Mouse (Mus musculus) neural tube, embryonic 11.5 days (tissue): Measurements from ENCODE around the gene Hmgcl. TPM values are rescaled to one million over a fixed set of nuclear protein-coding genes. Genes with fewer than 3 reads are reported as not detected.

Experiments used
- ATAC-seq: fragments of 200-750 bp; cut with Nextera tagmentation; 2 replicates; pipeline ENCODE4 v1.8.0; 2017; ENCODE audit warnings: moderate number of reproducible peaks, mild to moderate bottlenecking, moderate TSS enrichment, moderate library complexity; ENCODE audit not compliant: insufficient read depth, low FRiP score, low TSS enrichment
- DNase-seq: peaks from one replicate; pipeline ENCODE4 v3.0.0-alpha.2; 2015; ENCODE audit warnings: low spot score
- H3K27ac ChIP-seq: fragments of 300-500 bp; sonication (generic); 2 replicates; pipeline ENCODE4 v1.5.1; 2014; ENCODE audit warnings: low read depth, mild to moderate bottlenecking, low read length
- H3K27me3 ChIP-seq: fragments of 300-500 bp; sonication (generic); 2 replicates; pipeline ENCODE4 v1.6.1; 2014; ENCODE audit warnings: mild to moderate bottlenecking, low read length, mixed read lengths; ENCODE audit not compliant: control insufficient read depth, insufficient read depth
- H3K36me3 ChIP-seq: fragments of 300-500 bp; sonication (generic); 2 replicates; pipeline ENCODE4 v1.6.1; 2014; ENCODE audit warnings: mild to moderate bottlenecking, low read length, moderate library complexity, mixed read lengths; ENCODE audit not compliant: control insufficient read depth, insufficient read depth
- H3K4me1 ChIP-seq: fragments of 300-500 bp; sonication (generic); 2 replicates; pipeline ENCODE4 v1.6.1; 2014; ENCODE audit warnings: low read length, mixed read lengths; ENCODE audit not compliant: control insufficient read depth, insufficient read depth
- H3K4me2 ChIP-seq: fragments of 300-500 bp; sonication (generic); 2 replicates; pipeline ENCODE4 v1.6.1; 2014; ENCODE audit warnings: low read depth, mild to moderate bottlenecking, moderate library complexity
- H3K4me3 ChIP-seq: fragments of 300-500 bp; sonication (generic); 2 replicates; pipeline ENCODE4 v1.5.1; 2014; ENCODE audit warnings: low read depth, low read length
- H3K9ac ChIP-seq: fragments of 300-500 bp; sonication (generic); 2 replicates; pipeline ENCODE4 v1.6.1; 2014; ENCODE audit warnings: mild to moderate bottlenecking, low read length
- H3K9me3 ChIP-seq: fragments of 300-500 bp; sonication (generic); 2 replicates; pipeline ENCODE4 v1.6.1; 2016; ENCODE audit warnings: low read length; ENCODE audit not compliant: control insufficient read depth
- WGBS: fragments of 180-500 bp; shearing (Covaris S2); extraction: QIAGEN DNeasy Blood & Tissue Kit; methylation state at CpG from one replicate; pipeline ENCODE4 v1.1.7; 2014; 5-methylcytosine and 5-hydroxymethylcytosine counted together
- polyA plus RNA-seq: library from polyadenylated mRNA; unstranded; fragments of >200 nt; fragmentation: Nextera tagmentation; extraction: Ambion mirVana; gene quantifications from 2 replicates; pipeline ENCODE4 v1.2.1, GENCODE M21; 2014

Gene Hmgcl
- polyA plus RNA-seq, 1 experiment from 2014 or later = 62.7 TPM

DNA sequence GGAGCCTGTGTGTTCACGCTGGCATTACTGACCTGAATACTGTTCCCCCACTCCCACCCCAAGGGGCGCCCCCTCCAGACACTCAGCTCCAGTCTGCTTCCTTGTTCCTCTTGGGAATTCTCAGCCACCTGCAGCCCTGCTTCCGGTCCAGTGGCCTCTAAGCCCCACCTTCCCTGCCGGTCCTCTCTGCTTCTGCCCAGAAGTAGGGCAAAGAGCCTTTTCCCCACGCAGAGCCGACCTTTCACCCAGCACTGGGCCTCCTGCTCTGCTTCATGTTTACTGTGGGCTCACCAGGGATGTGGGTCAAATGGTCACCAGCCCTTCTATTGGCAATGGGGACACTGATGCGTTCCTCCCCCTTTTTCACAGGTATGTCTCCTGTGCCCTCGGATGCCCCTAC is 12.1 kb downstream of the Hmgcl start:
- H3K27ac ChIP-seq = no peak overlapping the region
- H3K27me3 ChIP-seq = no peaks in the 10 kb centered on the region
- H3K36me3 ChIP-seq = no peaks in the 10 kb centered on the region; the same call in 1 of the 2 replicates
- DNase-seq (no peak), ATAC-seq (no peak)
- no peak overlapping the region for H3K4me3 ChIP-seq
- no peaks in the 10 kb centered on the region for H3K4me1 ChIP-seq
- 70% methylated on average over 8 of the region's 8 CpGs for WGBS
- no peak overlapping the region for H3K4me2 ChIP-seq
- no peak overlapping the region for H3K9ac ChIP-seq
- no peaks in the 10 kb centered on the region for H3K9me3 ChIP-seq

DNA sequence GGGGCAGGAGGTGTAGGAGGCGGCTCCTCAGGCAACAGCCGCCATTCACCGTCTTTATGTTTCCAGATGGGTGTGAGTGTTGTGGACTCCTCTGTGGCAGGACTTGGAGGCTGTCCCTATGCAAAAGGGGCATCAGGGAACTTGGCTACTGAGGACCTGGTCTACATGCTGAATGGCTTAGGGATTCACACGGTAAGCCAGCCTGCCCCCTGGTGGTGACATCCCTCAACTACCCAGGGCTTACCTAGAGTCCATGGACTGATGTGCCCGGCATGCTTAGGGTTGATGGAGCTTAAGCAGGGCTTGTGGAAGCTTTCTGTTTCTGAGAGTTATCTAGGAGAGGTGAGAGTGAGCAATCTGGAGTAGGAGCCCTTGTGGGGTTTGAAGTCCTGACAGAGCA is 14.5 kb downstream of the Hmgcl start:
- no peak overlapping the region for H3K4me2 ChIP-seq
- H3K9me3 ChIP-seq = no peaks in the 10 kb centered on the region
- ATAC-seq (no peak), DNase-seq (peak; percentile 87)
- no peak overlapping the region for H3K4me3 ChIP-seq
- no peak overlapping the region for H3K27ac ChIP-seq
- no peak overlapping the region; the same call in 1 of the 2 replicates for H3K9ac ChIP-seq
- peaks cover 8% of the 10 kb centered on the region for H3K4me1 ChIP-seq
- H3K27me3 ChIP-seq = no peaks in the 10 kb centered on the region
- 20% methylated on average over 5 of the region's 5 CpGs for WGBS
- H3K36me3 ChIP-seq = no peaks in the 10 kb centered on the region; the same call in 1 of the 2 replicates

GRCm38 (mm10) chr4:135961709-135962108 is 15.5 kb downstream of the Hmgcl start:
- H3K4me1 ChIP-seq = peaks cover 8% of the 10 kb centered on the region
- no peak overlapping the region for H3K27ac ChIP-seq
- DNase-seq (no peak), ATAC-seq (no peak)
- no peak overlapping the region for H3K4me2 ChIP-seq
- 92% methylated on average over 5 of the region's 5 CpGs for WGBS
- no peak overlapping the region for H3K4me3 ChIP-seq
- H3K36me3 ChIP-seq = peaks cover 3% of the 10 kb centered on the region; the same call in 1 of the 2 replicates
- H3K9ac ChIP-seq = no peak overlapping the region
- H3K27me3 ChIP-seq = no peaks in the 10 kb centered on the region
- H3K9me3 ChIP-seq = no peaks in the 10 kb centered on the region

- WGBS = 88% methylated on average over 7 of the region's 7 CpGs
- Histone ChIP-seq H3K27ac (no peak overlapping the region), H3K4me1 (peaks cover 8% of the 10 kb centered on the region), H3K9me3 (no peaks in the 10 kb centered on the region), H3K9ac (no peak overlapping the region), H3K4me3 (no peak overlapping the region), H3K36me3 (peaks cover 6% of the 10 kb centered on the region), H3K27me3 (no peaks in the 10 kb centered on the region), H3K4me2 (no peak overlapping the region)
- DNase-seq (no peak), ATAC-seq (no peak)
These were observed 15.9 kb downstream of the Hmgcl start for GRCm38 (mm10) chr4:135962198-135962597.

DNA sequence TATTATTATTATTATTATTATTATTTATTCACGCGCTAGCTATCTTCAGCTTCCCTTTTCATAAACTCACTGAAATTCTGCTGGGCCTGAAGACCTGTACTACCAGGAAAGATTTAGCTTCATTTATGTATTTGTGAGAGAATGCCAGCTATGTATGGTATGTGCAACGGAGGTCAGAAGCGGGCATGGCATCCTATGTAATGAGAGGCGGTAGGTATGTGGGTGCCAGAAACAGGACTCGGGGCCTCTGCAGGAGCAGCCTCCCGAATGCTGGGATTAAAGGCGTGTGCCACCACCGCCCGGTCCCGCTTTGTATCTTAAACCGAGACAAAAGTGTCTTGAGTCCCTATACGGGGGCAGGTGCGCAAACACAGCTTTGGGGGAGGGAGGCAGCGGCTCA is 16.7 kb downstream of the Hmgcl start:
- Histone ChIP-seq H3K4me1 (peaks cover 8% of the 10 kb centered on the region), H3K36me3 (peaks cover 12% of the 10 kb centered on the region), H3K4me2 (peak overlapping the region; percentile 93), H3K4me3 (peak overlapping the region; percentile 70), H3K27me3 (no peaks in the 10 kb centered on the region), H3K9me3 (no peaks in the 10 kb centered on the region), H3K27ac (peak overlapping the region; percentile 56), H3K9ac (peak overlapping the region; percentile 83)
- 0 out of 2 replicates have a peak, but pooled peaks have one; percentile 8 for ATAC-seq
- WGBS = 5% methylated on average over 15 of the region's 15 CpGs
- DNase-seq = no peak

GRCm38 (mm10) chr4:135963457-135964193 is 17.4 kb downstream of the Hmgcl start, which contains the start of gene Gale:
Gale (plus strand) TSS chr4:135963727.
- Histone ChIP-seq H3K4me2 (peak within 1 kb of the TSS; percentile 93), H3K36me3 (peaks cover 17% of the 10 kb centered on the region), H3K4me3 (peak within 1 kb of the TSS; percentile 70), H3K27ac (peak within 1 kb of the TSS; percentile 60), H3K9ac (peak within 1 kb of the TSS; percentile 83), H3K27me3 (no peaks in the 10 kb centered on the region), H3K4me1 (peaks cover 8% of the 10 kb centered on the region), H3K9me3 (no peaks in the 10 kb centered on the region)
- DNase-seq (peak; percentile 97), ATAC-seq (peak; percentile 83)
- 0% methylated on average over 56 of the region's 56 CpGs for WGBS

GRCm38 (mm10) chr4:135964426-135964825 is 18.2 kb downstream of the Hmgcl start:
- peaks cover 8% of the 10 kb centered on the region for H3K4me1 ChIP-seq
- no peaks in the 10 kb centered on the region for H3K27me3 ChIP-seq
- peak overlapping the region; percentile 93 for H3K4me2 ChIP-seq
- H3K36me3 ChIP-seq = peaks cover 23% of the 10 kb centered on the region
- WGBS = 5% methylated on average over 12 of the region's 12 CpGs
- H3K9ac ChIP-seq = peak overlapping the region; percentile 83
- ATAC-seq = no peak
- no peaks in the 10 kb centered on the region for H3K9me3 ChIP-seq
- peak overlapping the region; percentile 70 for H3K4me3 ChIP-seq
- no peak for DNase-seq
- H3K27ac ChIP-seq = no peak overlapping the region

DNA sequence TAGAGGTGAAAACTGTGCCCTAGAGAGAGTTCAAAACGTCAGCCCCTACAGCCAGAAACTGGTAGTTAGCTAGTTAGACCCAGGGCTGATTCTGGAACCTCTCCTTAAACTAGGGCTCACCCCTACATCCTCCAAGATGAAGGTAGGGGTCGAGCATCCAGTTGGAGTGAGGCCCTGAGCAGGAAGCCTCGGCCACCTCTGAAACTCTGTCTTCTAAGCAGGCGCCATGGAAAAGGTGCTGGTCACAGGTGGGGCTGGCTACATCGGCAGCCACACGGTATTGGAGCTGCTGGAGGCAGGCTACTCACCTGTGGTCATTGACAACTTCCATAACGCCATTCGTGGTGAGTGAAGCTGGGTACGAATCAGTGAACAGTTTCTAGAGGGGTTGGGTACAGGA is 18.9 kb downstream of the Hmgcl start:
- H3K36me3 ChIP-seq = peaks cover 28% of the 10 kb centered on the region
- H3K4me3 ChIP-seq = no peak overlapping the region
- no peak overlapping the region for H3K27ac ChIP-seq
- ATAC-seq (no peak), DNase-seq (no peak)
- WGBS = 86% methylated on average over 9 of the region's 9 CpGs
- H3K9me3 ChIP-seq = no peaks in the 10 kb centered on the region
- no peak overlapping the region for H3K9ac ChIP-seq
- peaks cover 8% of the 10 kb centered on the region for H3K4me1 ChIP-seq
- no peak overlapping the region for H3K4me2 ChIP-seq
- H3K27me3 ChIP-seq = no peaks in the 10 kb centered on the region

DNA sequence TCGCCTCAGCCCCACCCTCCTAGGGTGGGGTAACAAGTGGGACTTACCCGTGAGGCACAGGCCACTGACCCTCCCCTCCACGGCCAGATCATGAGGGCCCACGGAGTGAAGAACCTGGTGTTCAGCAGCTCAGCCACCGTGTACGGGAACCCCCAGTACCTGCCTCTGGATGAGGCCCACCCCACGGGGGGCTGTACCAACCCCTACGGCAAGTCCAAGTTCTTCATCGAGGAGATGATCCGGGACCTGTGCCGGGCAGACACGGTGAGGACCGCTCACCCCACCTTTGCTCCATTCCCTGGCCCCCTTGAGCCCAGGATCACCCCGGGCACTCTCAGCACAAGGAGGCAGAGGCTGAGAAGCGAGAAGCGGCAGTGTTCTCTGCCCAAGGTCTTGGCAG is 20.0 kb downstream of the Hmgcl start:
- Histone ChIP-seq H3K4me3 (no peak overlapping the region), H3K9me3 (no peaks in the 10 kb centered on the region), H3K27ac (no peak overlapping the region), H3K4me1 (peaks cover 11% of the 10 kb centered on the region), H3K36me3 (peaks cover 31% of the 10 kb centered on the region), H3K4me2 (no peak overlapping the region), H3K9ac (no peak overlapping the region), H3K27me3 (no peaks in the 10 kb centered on the region)
- DNase-seq = no peak
- WGBS = 92% methylated on average over 16 of the region's 16 CpGs
- ATAC-seq = no peak
